Mouse (Mus musculus) adrenal gland, adult 8-10 months (tissue): ENCODE data around the gene Hmga1. TPM values are rescaled to one million over a fixed set of nuclear protein-coding genes. Genes with fewer than 3 reads are reported as not detected.

Source experiments
- DNase-seq: peaks from one replicate; pipeline ENCODE4 v3.0.0; 2022
- total RNA-seq, 4 experiments: library from RNA; stranded (reverse); gene quantifications; 2 replicates each; pipeline ENCODE4 v1.2.4; 2022

Gene Hmga1
- total RNA-seq, 4 experiments from 2014 or later, result 14.7 to 23.4 (median 20.9) TPM

DNA sequence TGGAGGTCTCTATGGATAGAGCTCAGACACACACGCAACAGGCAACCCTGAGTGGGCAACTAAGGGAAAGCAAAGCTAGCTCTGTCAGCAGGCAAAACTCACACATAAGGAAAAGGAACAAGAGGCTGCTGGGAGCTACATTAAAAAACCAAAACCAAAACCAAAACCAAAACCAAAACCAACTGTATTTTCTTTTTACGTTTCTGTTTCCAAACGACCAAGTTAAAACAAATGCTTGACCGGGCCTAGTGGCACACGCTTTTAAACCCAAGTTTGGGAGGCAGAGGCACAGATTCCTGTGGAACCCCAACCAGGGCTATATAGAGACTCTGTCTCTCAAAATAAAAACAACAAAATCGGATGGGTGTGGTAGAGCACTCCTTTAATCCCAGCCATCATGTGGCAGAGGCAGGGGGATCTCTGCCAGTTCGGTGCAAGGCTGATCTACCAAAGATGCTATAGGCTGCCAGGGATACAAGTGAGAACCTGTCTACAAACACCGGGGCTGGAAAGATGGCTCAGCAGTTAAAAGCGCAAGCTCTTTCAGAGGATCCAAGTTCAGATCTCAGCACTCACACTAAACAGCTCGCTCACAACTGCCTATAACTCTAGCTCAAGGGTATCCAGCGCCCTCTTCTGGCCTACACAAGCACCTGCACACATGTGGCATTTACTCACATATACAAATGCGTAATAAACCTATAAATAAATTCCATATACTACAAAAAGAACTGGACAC, 35.7 kb downstream of the Hmga1 start:
- no peak for DNase-seq

DNA sequence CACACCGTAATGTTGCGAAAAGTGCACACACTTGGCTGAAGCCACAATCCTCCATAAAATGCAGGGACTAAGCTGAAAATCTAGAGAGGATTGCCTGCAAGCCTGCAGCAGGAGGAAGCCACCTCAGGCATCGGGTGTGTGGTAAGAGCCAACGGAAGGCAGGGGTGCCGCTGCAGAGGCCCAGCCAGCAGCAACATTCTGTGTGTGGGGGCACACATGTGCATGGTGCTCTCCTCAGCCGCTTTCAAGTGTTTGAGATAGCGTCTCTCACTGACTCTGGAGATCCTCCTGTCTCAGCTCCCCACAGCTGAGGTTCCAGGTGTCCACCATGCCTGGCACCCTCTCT, 36.2 kb downstream of the Hmga1 start:
- no peak for DNase-seq

DNA sequence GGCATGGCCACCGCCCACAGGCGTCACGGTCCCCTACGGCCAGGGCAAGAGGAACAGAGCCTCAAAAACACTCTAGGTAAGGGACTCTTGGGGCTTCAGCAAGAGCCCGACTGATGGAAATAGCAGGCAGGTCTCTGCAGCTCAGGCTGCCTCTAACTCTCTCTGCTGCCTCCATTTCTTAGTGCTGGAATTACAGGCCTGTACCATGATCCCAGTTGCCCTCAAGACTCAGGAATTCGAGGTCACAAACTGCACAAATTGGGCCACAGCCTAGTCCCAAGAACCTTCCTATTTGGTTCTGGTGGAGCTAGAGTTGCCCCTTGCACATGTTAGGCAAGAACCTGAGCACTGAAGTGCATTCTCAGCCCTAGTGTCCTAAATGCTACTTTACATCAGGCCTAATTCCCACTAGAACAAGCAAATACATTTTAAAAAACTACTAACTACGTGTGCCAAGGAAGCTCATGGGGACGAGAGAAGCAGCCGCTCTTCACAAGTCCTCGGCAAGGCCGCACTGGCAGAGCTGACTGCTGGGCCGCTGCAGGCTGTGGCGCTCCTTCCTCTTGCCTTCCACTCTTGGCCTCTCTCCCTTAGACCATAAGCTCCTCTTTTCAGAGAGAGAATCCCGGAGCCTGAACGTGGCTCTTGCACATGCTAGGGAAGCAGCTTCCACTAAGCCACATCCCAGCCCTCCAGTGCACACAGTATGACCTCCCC, 39.5 kb downstream of the Hmga1 start:
- no peak for DNase-seq

DNA sequence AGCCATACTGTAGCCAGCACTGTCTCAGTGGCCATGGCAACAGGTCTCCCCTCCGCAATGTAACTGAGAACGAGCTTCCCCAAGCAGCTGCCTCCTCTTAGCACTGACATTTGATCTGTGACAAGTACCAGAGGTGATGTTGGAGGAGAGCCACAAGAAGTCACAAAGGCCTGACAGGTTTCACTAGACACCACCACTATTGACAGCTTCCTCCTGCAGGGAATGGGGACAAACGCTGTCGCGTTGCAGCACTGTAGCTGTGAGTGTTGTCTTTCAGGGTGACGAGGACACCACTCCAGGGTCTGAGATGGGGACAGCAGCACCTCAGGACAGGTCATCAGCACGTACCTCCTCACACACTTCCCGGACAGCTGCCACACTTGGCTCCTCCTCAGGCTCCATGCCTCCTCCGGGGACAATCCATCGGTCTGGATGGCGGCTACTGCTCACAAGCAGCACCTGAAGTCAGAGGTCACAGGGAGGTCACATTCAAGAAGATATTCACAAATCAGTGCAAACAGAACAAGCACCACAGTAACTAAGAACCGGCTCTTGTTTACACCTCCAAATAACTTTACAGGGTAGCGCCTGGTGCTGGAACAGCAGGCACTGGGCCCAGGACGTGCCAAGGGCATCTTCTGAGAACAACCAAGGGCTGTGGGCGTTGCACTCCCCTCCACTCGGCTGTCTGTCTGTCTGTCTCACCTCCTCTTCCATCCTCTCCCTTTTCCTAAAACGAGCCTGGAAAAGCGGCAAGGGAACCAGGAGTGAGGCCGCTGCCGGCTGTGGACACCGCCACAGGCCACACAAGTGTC, 40.3 kb downstream of the Hmga1 start:
- no peak for DNase-seq

DNA sequence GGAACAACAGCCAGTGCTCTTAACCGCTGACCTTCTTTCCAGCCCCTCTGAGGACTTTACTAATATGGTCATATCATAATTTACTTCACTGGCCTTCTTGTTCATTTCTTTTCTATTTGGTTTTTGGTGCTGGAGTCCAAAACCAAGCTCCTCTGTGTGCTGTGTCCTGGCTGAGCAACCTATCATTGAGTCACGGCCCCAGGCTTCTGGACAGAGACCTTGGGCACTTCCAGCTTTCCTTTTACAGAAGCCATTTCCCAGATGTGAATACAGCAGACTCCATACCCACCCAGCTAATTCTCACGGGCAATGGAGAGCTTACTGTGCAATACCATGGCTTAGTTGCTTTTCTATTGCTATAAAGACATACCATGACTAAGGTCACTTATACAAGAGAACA, 44.0 kb downstream of the Hmga1 start:
- no peak for DNase-seq

DNA sequence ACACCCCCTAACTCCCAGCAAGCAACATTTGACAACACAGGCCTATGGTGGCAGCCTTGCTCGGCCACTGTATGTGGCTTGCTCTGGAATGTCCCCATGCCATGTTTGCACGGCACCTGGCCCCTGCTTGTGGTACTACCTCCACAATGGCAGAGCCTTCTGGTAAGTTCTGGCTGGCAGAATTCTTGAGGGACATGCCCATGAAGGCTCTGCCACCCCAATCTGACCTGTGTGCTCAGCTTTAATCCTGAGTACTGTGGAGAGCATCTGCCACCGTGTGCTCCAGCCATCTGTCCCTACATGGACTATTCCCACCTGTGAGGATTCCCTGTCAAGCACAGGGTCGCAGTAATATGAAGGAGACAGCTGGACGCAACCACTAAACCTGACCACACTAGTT, 44.6 kb downstream of the Hmga1 start:
- no peak for DNase-seq

DNA sequence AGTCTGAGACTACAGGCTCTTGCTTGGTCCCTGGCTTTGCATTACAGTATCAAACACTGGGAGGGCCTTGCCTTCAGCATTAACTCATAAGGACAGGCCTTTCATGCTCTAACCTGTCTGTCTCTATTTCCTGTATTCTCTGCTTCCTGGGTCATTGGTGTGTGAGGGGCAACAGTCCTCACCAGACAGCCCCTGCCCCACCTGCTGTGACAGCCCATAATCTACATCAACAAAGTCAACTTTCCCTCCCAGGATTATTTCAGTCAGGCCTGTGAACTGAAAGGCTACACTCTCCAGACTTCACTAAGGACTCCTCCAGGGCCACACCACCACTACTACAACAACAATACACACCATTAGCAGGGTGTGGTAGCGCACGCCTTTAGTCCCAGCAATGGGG, 46.7 kb downstream of the Hmga1 start:
- DNase-seq, result no peak

DNA sequence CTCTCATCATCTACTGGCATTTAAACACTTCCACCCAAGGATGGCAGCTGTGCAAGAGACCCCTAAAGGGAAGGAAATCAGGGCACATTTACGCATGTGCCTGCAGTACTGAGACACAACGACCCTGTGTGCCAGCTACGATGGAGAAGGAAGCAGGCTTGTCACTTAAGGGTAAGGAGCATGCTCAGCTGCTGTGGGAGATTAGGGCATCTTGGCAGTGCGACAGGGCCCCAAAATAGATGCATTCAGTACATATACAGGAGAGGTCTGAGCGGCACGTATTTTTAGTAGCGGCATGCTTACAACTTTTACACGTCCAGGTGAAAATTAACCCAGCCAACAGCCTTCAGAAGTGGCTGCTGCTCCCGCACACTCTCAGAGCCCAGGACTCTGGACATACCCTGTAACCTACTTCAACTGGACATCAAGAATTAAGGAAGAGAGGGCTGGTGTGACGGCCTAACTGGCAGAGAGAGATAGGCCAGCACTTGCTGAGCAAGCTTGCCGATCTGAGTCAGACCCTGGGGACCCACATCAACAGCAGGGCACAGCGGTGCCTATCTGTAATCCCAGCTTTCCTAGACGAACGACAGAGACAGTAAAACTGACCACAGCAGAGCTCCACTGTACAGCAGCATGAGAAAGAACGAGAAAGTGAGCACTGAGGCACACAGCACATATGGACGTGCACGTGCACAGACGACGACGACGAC, 47.4 kb downstream of the Hmga1 start:
- DNase-seq, result no peak

DNA sequence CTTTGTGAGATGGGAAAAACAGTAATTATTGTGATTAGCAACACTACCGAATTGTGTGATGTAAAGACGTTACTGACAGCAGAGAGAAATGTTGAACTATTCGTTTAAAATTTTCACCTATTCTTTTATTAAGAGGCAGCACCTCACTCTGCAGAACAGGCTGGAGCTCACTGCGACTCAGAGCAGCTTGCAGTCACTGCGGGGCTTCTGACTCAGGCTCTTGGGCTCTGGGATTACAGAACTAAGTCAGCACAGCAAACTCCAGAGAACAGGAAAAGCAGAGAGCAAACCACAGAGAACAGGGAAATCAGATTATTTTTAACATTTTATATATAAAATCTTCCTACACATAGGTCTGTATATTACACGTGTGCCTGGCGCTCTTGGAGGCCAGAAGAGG, 53.3 kb downstream of the Hmga1 start:
- DNase-seq, result no peak

DNA sequence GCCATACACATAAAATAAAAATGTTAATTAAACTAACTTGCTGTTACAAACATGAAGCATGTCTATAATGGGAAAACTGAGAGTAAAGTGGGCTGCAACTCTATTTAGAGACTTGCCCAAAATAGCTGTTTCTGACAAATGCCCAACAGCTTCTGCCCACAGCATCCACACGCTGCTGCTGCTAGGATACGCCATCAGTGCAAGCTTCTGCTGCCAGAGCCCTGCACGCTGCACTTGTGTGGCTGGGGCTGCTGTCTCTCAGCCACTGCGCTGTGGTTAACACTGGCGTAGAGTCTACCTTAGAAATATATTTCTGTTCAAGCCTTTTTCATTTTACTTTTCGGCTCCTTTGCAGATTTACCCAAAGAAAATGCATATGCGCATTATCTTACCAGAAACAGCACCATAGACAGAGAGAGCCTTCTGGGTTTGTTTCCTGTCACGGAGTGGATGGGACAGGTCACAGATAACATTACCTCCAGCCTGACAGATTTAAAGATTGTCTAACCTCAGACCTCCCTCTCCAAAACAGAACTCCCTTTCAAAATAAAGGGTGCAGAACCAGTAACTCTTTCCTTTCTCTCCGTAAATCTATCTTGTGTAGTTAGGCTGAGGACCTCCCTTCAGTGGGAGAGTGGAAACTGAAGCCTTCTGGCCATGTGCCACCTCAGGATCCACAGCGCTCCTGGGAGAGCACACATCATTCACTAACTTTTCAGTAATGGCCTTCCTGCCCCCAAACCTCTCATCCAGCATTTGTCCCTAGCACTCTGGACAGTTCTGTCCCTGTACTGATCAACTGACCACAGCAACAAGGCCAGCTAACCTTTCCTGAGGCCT, 54.6 kb downstream of the Hmga1 start:
- DNase-seq, result no peak

DNA sequence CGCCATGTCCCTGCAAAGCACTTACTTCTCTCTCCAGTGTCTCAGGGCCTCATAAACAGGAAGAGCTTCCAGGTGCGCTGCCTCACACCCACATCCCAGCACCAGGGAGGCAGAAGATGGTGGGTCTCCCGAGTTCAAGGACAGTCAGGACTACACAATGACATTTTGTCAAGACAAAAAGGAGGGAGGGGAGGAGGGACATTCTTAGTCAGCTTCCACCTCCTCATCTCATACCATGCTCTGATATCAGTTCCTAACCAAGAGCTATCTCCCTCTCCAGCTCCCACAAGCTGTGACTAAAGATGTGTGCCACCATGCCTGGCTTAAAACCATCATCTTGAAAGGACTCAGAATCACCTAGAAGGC, 55.2 kb downstream of the Hmga1 start:
- no peak for DNase-seq

DNA sequence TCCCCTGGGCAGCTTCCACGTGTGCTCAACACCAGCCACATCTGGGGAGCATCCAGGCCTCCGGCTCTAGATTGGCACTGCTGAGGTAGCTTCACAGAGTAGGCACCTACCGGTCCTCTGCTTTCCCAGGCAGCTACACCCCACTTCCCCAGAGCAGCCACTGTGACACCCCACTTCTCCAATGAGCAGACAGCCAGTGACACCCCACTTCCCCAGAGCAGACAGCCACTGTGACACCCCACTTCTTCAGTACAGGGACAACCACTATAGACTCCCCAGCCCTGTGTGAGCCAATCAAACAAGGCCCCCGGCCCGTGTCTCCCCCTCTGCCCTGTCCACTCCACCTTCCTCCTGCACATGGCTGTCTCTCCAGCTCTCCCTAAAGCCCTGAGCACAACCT, 55.7 kb downstream of the Hmga1 start:
- no peak for DNase-seq

DNA sequence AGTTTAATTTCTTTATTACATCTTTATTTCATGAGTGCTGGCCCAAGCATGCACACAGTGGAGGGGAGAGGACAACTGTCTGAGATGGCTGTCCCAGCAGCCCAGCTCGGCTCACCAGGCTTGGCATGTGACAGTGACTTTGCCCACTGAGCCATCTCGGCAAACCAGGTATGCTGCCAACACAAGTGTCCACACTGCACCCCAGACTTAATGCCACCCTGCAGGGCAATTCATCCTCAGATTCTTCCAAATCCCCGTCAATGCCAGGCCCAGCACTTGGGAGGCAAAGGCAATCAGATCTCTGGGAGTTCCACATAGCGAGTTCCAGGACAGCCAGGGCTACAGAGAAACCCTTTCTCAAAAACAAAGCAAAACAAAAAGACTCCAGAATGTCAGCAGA, 56.7 kb downstream of the Hmga1 start:
- DNase-seq, result no peak

Other genes with a start within 250 kb of the Hmga1 start
- gene Grm4, start 35.1 kb upstream of the Hmga1 start, total RNA-seq, result 1 to 10 TPM; 2.6 to 3.9 (median 3.2) TPM
- 10 to 100 TPM; 22.9 to 29.4 (median 23.4) TPM for gene AI413582, start 9.3 kb downstream of the Hmga1 start, total RNA-seq
- gene Nudt3, start 67.0 kb downstream of the Hmga1 start, total RNA-seq, result 100 to 1,000 TPM; 194 to 226 (median 212) TPM
- gene RPS10-NUDT3, start 78.7 kb downstream of the Hmga1 start, total RNA-seq, result not detected
- gene Rps10, start 80.2 kb downstream of the Hmga1 start, total RNA-seq, result 100 to 1,000 TPM; 828 to 975 (median 886) TPM
- 10 to 100 TPM in 1 of 4 experiments, 1 to 10 TPM in 3; 3.9 to 11.2 (median 7.9) TPM for gene Pacsin1, start 99.0 kb downstream of the Hmga1 start, total RNA-seq
- gene Spdef, start 172.5 kb downstream of the Hmga1 start, total RNA-seq, result under 1 TPM in 1 of 4 experiments, not detected in 3; 0.37 TPM